Mouse (Mus musculus): ENCODE measurements at regions not wholly inside any gene's neighbourhood (a gene's known extent, or its start where the extent isn't known, plus 50 kb on each side); places are given as distances from the start of the nearest gene placed in this dataset.

- TF ChIP-seq POLR2A (IDR thresholded peaks at IDR 0.05; ENCODE audit: low read depth, low read length) (no peak), CTCF (IDR thresholded peaks at IDR 0.05; ENCODE audit: extremely low read depth, insufficient read length, insufficient replicate concordance, low read depth, low read length) (no peak)
These were observed 322.4 kb downstream of the Rnf144b start for GRCm38 (mm10) chr13:47444876-47445275.

Measured in small intestine, adult 2 months (tissue).